Mouse (Mus musculus) MEL (cell line): ENCODE results near the gene Tmem171.

Experiments used
- CTCF ChIP-seq, 3 experiments: IDR thresholded peaks in 2 of 3; conservative IDR thresholded peaks in 1 of 3; 2 replicates each; pipeline ENCODE4 v1.5.1; 2011 to 2012; ENCODE audit warnings: low read length in 3 of 3, low read depth in 2 of 3, mild to moderate bottlenecking in 2 of 3, improper control_type of control experiment in 1 of 3, inconsistent platforms in 1 of 3, mixed read lengths in 1 of 3, moderate library complexity in 1 of 3; ENCODE audit not compliant: control insufficient read depth in 1 of 3, insufficient read depth in 1 of 3, poor library complexity in 1 of 3, severe bottlenecking in 1 of 3
- HCFC1 ChIP-seq: IDR thresholded peaks from 2 replicates; pipeline ENCODE4 v1.6.1; 2012; ENCODE audit warnings: low read depth, mild to moderate bottlenecking, inconsistent platforms, low read length, improper control_type of control experiment, moderate library complexity
- MEF2A ChIP-seq: IDR thresholded peaks from 2 replicates; pipeline ENCODE4 v1.6.1; 2014; ENCODE audit warnings: low read depth, mild to moderate bottlenecking, inconsistent platforms, low read length, improper control_type of control experiment; ENCODE audit not compliant: poor library complexity, insufficient replicate concordance, severe bottlenecking; ENCODE audit errors: extremely low read depth
- MXI1 ChIP-seq: IDR thresholded peaks from 2 replicates; pipeline ENCODE4 v1.6.1; 2011; ENCODE audit warnings: mild to moderate bottlenecking, low read depth, low read length, improper control_type of control experiment
- MYB ChIP-seq: IDR thresholded peaks from 2 replicates; pipeline ENCODE4 v1.6.1; 2011; ENCODE audit warnings: mild to moderate bottlenecking, low read depth, low read length, improper control_type of control experiment
- NELFE ChIP-seq: IDR thresholded peaks from 2 replicates; pipeline ENCODE4 v1.6.1; 2011; ENCODE audit warnings: low read depth, low read length, improper control_type of control experiment
- POLR2A ChIP-seq, 2 experiments: IDR thresholded peaks; 2 replicates each; pipeline ENCODE4 v1.6.1; 2011 to 2012; ENCODE audit warnings: low read length in 2 of 2, mild to moderate bottlenecking in 2 of 2, control low read depth in 1 of 2, improper control_type of control experiment in 1 of 2, low read depth in 1 of 2, moderate library complexity in 1 of 2; ENCODE audit not compliant: control insufficient read depth in 1 of 2, insufficient read depth in 1 of 2, poor library complexity in 1 of 2
- POLR2AphosphoS2 ChIP-seq: IDR thresholded peaks from 2 replicates; pipeline ENCODE4 v1.6.1; 2011; ENCODE audit warnings: low read length, improper control_type of control experiment
- TCF12 ChIP-seq: IDR thresholded peaks from 2 replicates; pipeline ENCODE4 v1.6.1; 2014; ENCODE audit warnings: low read depth, mild to moderate bottlenecking, inconsistent platforms, low read length, improper control_type of control experiment, moderate library complexity
- USF1 ChIP-seq: IDR thresholded peaks from 2 replicates; pipeline ENCODE4 v1.6.1; 2014; ENCODE audit warnings: low read depth, mild to moderate bottlenecking, inconsistent platforms, low read length, improper control_type of control experiment, moderate library complexity

DNA sequence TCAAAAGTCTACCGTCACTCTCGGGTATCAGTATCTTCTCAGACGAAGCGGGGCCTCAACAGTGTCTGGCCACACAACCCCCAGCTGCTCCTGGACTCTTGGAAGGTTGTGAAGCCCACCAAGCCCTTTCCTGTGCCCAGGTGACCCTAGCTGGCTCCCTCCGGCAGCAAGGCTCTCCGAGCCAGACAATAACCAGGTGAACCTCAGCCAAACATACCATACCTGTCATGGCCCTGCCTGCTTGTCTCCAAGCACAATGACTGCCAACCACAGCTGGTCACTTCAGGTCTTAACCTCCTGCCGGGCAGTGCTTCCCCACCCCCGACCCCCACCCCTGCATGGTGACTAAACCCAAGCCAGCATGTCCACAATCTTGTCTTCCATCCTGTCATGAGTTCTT, 7.7 kb upstream of the Tmem171 start:
- no peak for TF ChIP-seq TCF12
- no peak for TF ChIP-seq MEF2A
- no peak for TF ChIP-seq POLR2A (IDR thresholded peaks at IDR 0.05; ENCODE audit: control insufficient read depth in 1 of 2, insufficient read depth in 1 of 2, low read depth in 1 of 2, low read length in 2 of 2, poor library complexity in 1 of 2)
- TF ChIP-seq MXI1: no peak
- no peak for TF ChIP-seq CTCF (IDR thresholded peaks at IDR 0.05 in 2 of 3, conservative IDR thresholded peaks at IDR 0.05 in 1 of 3; ENCODE audit: control insufficient read depth in 1 of 3, insufficient read depth in 1 of 3, low read depth in 2 of 3, low read length in 3 of 3, poor library complexity in 1 of 3, severe bottlenecking in 1 of 3)
- no peak for TF ChIP-seq MYB
- TF ChIP-seq HCFC1: no peak
- TF ChIP-seq POLR2AphosphoS2: no peak
- TF ChIP-seq NELFE: no peak
- TF ChIP-seq USF1: no peak
